Mouse (Mus musculus): ENCODE data around the gene Sbf2.
A peak's percentile ranks its signal among the peaks of the same experiment; 100 is the strongest.
"Not testable (repeated sequence)": the region's sequence is repeated elsewhere in the genome, so short reads cannot be mapped to it uniquely, and the experiment has no call there.

Sbf2 gene

GRCm38 (mm10) chr7:110584159-110584558 lies 30.6 kb downstream of the Sbf2 start:
- no peak for DNase-seq (ENCODE audit: low spot score in 2 of 2)

- DNase-seq (ENCODE audit: low spot score in 2 of 2), result no peak
These were observed 31.0 kb downstream of the Sbf2 start for GRCm38 (mm10) chr7:110583705-110584104.

- DNase-seq (ENCODE audit: low spot score in 2 of 2), result no peak
These were observed 48.7 kb downstream of the Sbf2 start for GRCm38 (mm10) chr7:110565815-110566549.

- DNase-seq (ENCODE audit: low spot score in 2 of 2), result no peak
These were observed 53.1 kb downstream of the Sbf2 start for GRCm38 (mm10) chr7:110561647-110562046.

GRCm38 (mm10) chr7:110557001-110557400 lies 57.7 kb downstream of the Sbf2 start:
- no peak for DNase-seq (ENCODE audit: low spot score in 2 of 2)

- DNase-seq (ENCODE audit: low spot score in 2 of 2), result no peak
These were observed 58.5 kb downstream of the Sbf2 start for GRCm38 (mm10) chr7:110556221-110556620.

GRCm38 (mm10) chr7:110555260-110555659 lies 59.5 kb downstream of the Sbf2 start:
- no peak for DNase-seq (ENCODE audit: low spot score in 2 of 2)

- DNase-seq (ENCODE audit: low spot score in 2 of 2), result no peak
These were observed 66.5 kb downstream of the Sbf2 start for GRCm38 (mm10) chr7:110548268-110548667.

GRCm38 (mm10) chr7:110543341-110543740 lies 71.4 kb downstream of the Sbf2 start:
- DNase-seq (ENCODE audit: low spot score in 2 of 2), result no peak

- DNase-seq (ENCODE audit: low spot score in 2 of 2), result peak; percentile 18 to 44
These were observed 75.5 kb downstream of the Sbf2 start for GRCm38 (mm10) chr7:110539266-110539665.

- not testable (repeated sequence) for DNase-seq (ENCODE audit: low spot score in 2 of 2)
These were observed 84.4 kb downstream of the Sbf2 start for GRCm38 (mm10) chr7:110530295-110530694.

- DNase-seq (ENCODE audit: low spot score in 2 of 2), result no peak
These were observed 89.5 kb downstream of the Sbf2 start for GRCm38 (mm10) chr7:110525090-110525775.

- no peak for DNase-seq (ENCODE audit: low spot score in 2 of 2)
These were observed 98.2 kb downstream of the Sbf2 start for GRCm38 (mm10) chr7:110516241-110517220.

- DNase-seq (ENCODE audit: low spot score in 2 of 2), result no peak
These were observed 100.6 kb downstream of the Sbf2 start for GRCm38 (mm10) chr7:110514131-110514530.

- no peak for DNase-seq (ENCODE audit: low spot score in 2 of 2)
These were observed 116.1 kb downstream of the Sbf2 start for GRCm38 (mm10) chr7:110498653-110499052.

- DNase-seq (ENCODE audit: low spot score in 2 of 2), result no peak
These were observed 123.7 kb downstream of the Sbf2 start for GRCm38 (mm10) chr7:110491038-110491437.

- no peak for DNase-seq (ENCODE audit: low spot score in 2 of 2)
These were observed 129.7 kb downstream of the Sbf2 start for GRCm38 (mm10) chr7:110485051-110485450.

GRCm38 (mm10) chr7:110470987-110471386 lies 143.7 kb downstream of the Sbf2 start:
- DNase-seq (ENCODE audit: low spot score in 2 of 2), result no peak

GRCm38 (mm10) chr7:110463471-110463870 lies 151.3 kb downstream of the Sbf2 start:
- no peak for DNase-seq (ENCODE audit: low spot score in 2 of 2)

GRCm38 (mm10) chr7:110432301-110432700 lies 182.4 kb downstream of the Sbf2 start:
- peak; percentile 48 to 55 for DNase-seq (ENCODE audit: low spot score in 2 of 2)

- no peak for DNase-seq (ENCODE audit: low spot score in 2 of 2)
These were observed 198.4 kb downstream of the Sbf2 start for GRCm38 (mm10) chr7:110416318-110416717.

- no peak for DNase-seq (ENCODE audit: low spot score in 2 of 2)
These were observed 200.4 kb downstream of the Sbf2 start for GRCm38 (mm10) chr7:110414276-110414675.
